Mouse (Mus musculus): ENCODE measurements at regions not wholly inside any gene's neighbourhood (a gene's known extent, or its start where the extent isn't known, plus 50 kb on each side); places are given as distances from the start of the nearest gene placed in this dataset.

DNA sequence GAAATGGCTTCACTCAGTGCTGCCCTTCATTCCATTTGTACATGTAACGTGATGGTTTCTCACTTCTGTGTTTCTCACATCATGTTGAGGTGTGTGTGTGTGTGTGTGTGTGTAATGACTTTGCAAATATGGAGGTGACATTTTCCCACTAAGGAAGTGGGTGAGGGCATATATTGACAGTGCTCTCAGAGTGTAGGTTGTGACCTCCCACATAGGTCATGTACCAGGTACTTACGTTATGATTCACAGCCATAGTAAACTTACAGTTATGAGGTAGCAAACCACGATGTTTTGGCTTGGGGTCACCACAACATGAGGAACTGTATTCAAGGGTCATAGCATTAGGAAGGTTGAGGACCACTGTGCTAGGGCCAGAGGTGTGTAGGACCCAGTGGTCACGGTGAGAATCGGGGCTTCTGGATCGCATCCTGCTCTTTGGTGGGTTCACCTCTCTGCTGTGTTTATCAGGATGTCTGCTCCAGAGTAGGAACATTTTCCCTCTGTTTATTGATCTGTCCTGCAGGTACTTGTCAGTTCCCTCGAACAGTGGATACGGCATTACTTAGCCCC, 238.7 kb upstream of the Cxcr4 start:
- TF ChIP-seq EP300 (IDR thresholded peaks at IDR 0.05; ENCODE audit: low read depth) (no peak), CTCF (IDR thresholded peaks at IDR 0.05; ENCODE audit: low read depth) (no peak)
